Mouse (Mus musculus) heart, postnatal 10 days (tissue): ENCODE results near the gene Tspear. TPM values are rescaled to one million over a fixed set of nuclear protein-coding genes. Genes with fewer than 3 reads are reported as not detected.
A peak's percentile ranks its signal among the peaks of the same experiment; 100 is the strongest.

Source experiments
- DNase-seq, 2 experiments: peaks; one replicate each; pipeline ENCODE4 v3.0.0; 2021
- intact Hi-C: fragments of 180-260 bp; cut with DNase I; formaldehyde crosslinking; loops from one replicate; pipeline ENCODE4 v1.15.1; 2025
- microRNA-seq, 2 experiments: library from miRNA; unstranded; fragments of <30 nt; microRNA quantifications; one replicate each; pipeline ENCODE4 v1.2.0; 2022
- total RNA-seq, 2 experiments: library from RNA; stranded (reverse); gene quantifications; 2 replicates each; pipeline ENCODE4 v1.2.3; 2021

Tspear gene
- total RNA-seq, 2 experiments from 2014 or later = not detected

DNA sequence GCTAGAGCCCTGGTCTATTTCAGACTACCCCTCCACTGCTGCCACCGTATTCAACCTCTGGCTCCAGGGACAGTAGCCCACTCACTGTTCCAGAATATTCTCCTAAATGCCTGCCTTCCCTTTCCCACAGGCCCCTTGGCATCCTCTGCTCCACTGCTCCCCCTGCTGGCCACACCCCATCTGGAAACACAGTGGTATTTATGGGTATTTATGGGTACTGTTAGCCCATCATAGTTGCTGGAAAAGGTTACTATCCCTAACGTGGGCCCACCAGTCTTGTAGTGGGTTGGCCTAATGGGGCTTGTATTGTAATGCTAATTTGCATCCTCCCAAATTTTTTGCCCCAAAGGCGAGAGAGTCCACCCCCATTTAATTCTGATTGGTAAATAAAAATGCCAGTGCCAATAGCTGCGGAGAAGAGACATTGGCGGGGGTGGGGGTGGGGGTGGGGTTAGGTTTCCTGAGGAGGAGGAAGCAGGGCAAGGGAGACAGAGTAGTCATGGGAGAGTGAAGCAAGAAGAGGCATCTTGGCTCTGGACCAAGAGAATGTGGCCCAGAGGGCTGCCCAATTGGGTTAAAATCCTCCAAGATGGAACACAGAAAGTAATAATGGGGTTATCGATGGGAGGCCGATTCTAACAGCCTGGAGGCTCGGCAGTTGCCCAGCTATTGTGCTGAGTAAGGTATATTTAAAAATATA, 230.4 kb downstream of the Tspear start:
- intact Hi-C loops = loop anchor here (1.0 to 10.0 kb wide), 2 partner anchors 132 to 399 kb away; partner anchors contain the start of genes Gm3250 and Gm7137
- peak; percentile 50 to 73 for DNase-seq

DNA sequence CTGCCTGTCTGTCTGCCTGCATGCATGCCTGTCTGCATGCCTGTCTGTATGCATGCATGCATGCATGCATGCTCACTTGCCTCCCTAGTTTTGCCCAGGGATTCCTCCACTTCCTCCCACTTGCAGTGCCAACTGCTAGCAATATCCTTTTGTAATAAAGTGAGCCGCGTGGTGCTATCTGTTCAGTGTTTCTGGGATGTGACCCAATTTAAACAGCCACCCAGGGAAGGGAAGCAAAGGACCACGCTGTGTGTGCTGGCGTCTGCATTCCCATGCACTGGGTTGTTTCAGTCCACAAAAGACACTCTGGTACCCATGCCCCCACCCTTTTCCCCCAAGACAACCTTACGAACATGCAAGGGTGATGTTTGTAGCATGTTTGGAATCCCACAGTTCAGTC, 234.6 kb downstream of the Tspear start:
- intact Hi-C loops = no loop called here
- no peak for DNase-seq

DNA sequence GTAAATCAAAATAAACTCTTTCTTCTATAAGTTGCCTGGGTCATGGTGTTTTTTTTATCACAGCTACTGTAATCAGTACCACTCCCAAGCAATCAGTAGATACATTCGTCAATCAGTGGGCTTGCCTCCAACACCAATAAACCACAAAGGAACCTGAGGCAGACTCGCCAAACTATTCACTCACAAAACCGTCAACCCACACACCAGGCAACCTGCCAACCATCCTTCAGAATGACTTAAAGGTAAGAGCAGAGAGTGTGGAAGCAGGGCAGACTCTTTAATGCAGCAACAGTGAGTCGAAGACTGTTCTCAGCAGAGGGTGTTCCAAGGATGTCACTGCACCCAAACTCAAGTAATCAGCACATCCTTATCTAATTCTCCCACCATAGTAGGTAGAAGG, 236.3 kb downstream of the Tspear start:
- DNase-seq = no peak
- intact Hi-C loops = no loop called here

DNA sequence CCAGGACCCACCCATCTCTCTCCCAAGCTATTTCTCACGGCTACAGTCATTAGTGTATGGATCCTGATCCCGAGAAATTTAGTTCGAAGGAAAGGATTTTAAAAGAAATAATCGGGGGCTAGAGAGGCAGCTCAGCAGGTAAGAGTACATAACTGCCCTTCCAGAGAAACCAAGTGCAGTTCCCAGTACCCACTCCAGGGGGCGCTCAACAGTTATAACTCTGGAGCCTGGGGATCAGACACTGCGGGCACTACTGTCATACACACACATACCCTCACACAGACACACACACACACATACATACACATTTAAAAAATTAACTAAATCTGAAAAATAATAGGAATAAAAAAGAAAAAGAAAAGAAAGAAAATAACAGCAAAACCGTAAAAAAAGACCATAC, 239.8 kb downstream of the Tspear start:
- intact Hi-C loops = no loop called here
- peak; percentile 37 to 66 for DNase-seq

DNA sequence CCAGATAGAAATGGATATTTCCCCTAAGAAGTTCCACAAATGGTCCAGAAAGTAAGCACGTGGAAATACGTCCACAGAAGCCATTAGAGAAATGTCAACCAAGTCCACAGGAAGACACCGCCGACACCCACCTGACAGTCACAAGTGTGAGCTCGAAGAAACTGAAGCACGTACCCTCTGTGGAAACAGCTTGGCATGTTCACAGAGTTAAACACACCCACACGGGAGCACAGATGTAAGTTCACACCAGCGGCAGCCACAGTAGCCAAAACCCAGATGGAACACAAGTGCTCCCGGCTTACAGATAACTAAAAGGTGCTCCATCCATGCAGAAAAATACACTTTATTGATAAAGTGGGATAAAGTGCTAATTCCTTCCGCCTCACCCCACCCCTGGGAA, 241.0 kb downstream of the Tspear start:
- intact Hi-C loops = no loop called here
- no peak for DNase-seq

Small RNA genes within 50 kb of the gene (microRNA-seq; reads per million reads assigned to microRNA genes)
- 21.2 to 22.5 reads per million in 2 experiments for gene Mir1930

Other genes starting within 250 kb of the Tspear start
- gene Fam207a, start 170.8 kb upstream of the Tspear start, total RNA-seq = 10 to 100 TPM; 11.7 to 12.0 TPM
- 1 to 10 TPM; 3.3 to 4.4 TPM for gene Itgb2, start 156.3 kb upstream of the Tspear start, total RNA-seq
- gene Pttg1ip, start 104.8 kb upstream of the Tspear start, total RNA-seq = 100 to 1,000 TPM; 134 to 148 TPM
- gene Sumo3, start 80.5 kb upstream of the Tspear start, total RNA-seq = 10 to 100 TPM; 68.3 to 79.2 TPM
- gene Gm49325, start 80.4 kb upstream of the Tspear start, total RNA-seq = 10 to 100 TPM; 12.2 to 13.5 TPM
- 10 to 100 TPM; 57.7 to 68.8 TPM for gene Ube2g2, start 64.3 kb upstream of the Tspear start, total RNA-seq
- gene Gm19402, start 4.2 kb downstream of the Tspear start, total RNA-seq = not detected
- gene Gm9508, start 10.7 kb downstream of the Tspear start, total RNA-seq = not detected
- not detected for gene Gm10272, start 20.1 kb downstream of the Tspear start, total RNA-seq
- not detected for gene Gm10024, start 24.9 kb downstream of the Tspear start, total RNA-seq
- gene Gm10142, start 29.2 kb downstream of the Tspear start, total RNA-seq = not detected
- gene Krtap12-1, start 34.0 kb downstream of the Tspear start, total RNA-seq = not detected
- gene Gm10100, start 39.9 kb downstream of the Tspear start, total RNA-seq = not detected
- not detected for gene Gm18596, start 56.1 kb downstream of the Tspear start, total RNA-seq
- not detected for gene Gm9736, start 64.8 kb downstream of the Tspear start, total RNA-seq
- not detected for gene Gm3233, start 73.1 kb downstream of the Tspear start, total RNA-seq
- gene Gm3238, start 84.8 kb downstream of the Tspear start, total RNA-seq = not detected
- not detected for gene Gm7138, start 90.4 kb downstream of the Tspear start, total RNA-seq
- not detected for gene Gm3250, start 96.0 kb downstream of the Tspear start, total RNA-seq
- gene Gm7137, start 101.6 kb downstream of the Tspear start, total RNA-seq = not detected
- gene Gm9639, start 108.5 kb downstream of the Tspear start, total RNA-seq = not detected
- gene Gm19668, start 112.6 kb downstream of the Tspear start, total RNA-seq = not detected
- not detected for gene Gm9507, start 125.3 kb downstream of the Tspear start, total RNA-seq
- not detected for gene Gm2696, start 128.1 kb downstream of the Tspear start, total RNA-seq
- not detected for gene Krtap10-4, start 140.5 kb downstream of the Tspear start, total RNA-seq
- gene Krtap10-10, start 149.4 kb downstream of the Tspear start, total RNA-seq = not detected
- gene Gm36176, start 160.2 kb downstream of the Tspear start, total RNA-seq = not detected
- gene Gm10318, start 166.3 kb downstream of the Tspear start, total RNA-seq = not detected
- gene Gm3285, start 175.4 kb downstream of the Tspear start, total RNA-seq = not detected
- 1 to 10 TPM; 1.3 to 1.9 TPM for gene Lrrc3, start 216.0 kb downstream of the Tspear start, total RNA-seq